Mouse (Mus musculus) stomach, embryonic 14.5 days (tissue): Measurements from ENCODE around the gene 4833423E24Rik. TPM values are rescaled to one million over a fixed set of nuclear protein-coding genes. Genes with fewer than 3 reads are reported as not detected.

Experiments used
- ATAC-seq: fragments of 200-750 bp; cut with Nextera tagmentation; 2 replicates; pipeline ENCODE4 v1.8.0; 2017; ENCODE audit warnings: low read depth, moderate TSS enrichment; ENCODE audit not compliant: insufficient number of reproducible peaks, insufficient read depth, low FRiP score
- H3K27ac ChIP-seq: fragments of 300-500 bp; sonication (generic); 2 replicates; pipeline ENCODE4 v1.5.1; 2014; ENCODE audit warnings: mild to moderate bottlenecking, low read length, moderate library complexity, mixed read lengths
- H3K27me3 ChIP-seq: fragments of 300-500 bp; sonication (generic); 2 replicates; pipeline ENCODE4 v1.6.1; 2014; ENCODE audit warnings: low read length, control low read depth, mixed read lengths; ENCODE audit not compliant: control insufficient read depth, insufficient read depth
- H3K36me3 ChIP-seq: fragments of 300-500 bp; sonication (generic); 2 replicates; pipeline ENCODE4 v1.6.1; 2014; ENCODE audit warnings: mild to moderate bottlenecking, control low read depth, low read length, moderate library complexity, mixed read lengths; ENCODE audit not compliant: control insufficient read depth, insufficient read depth
- H3K4me1 ChIP-seq: fragments of 300-500 bp; sonication (generic); 2 replicates; pipeline ENCODE4 v1.6.1; 2014; ENCODE audit warnings: low read length, control low read depth, mixed read lengths; ENCODE audit not compliant: control insufficient read depth, insufficient read depth
- H3K4me2 ChIP-seq: fragments of 300-500 bp; sonication (generic); replicated peaks from 2 replicates; pipeline ENCODE4 v1.6.1; 2014; ENCODE audit warnings: low read depth, low read length, control low read depth
- H3K4me3 ChIP-seq: fragments of 300-500 bp; sonication (generic); 2 replicates; pipeline ENCODE4 v1.5.1; 2014; ENCODE audit warnings: low read depth, low read length, control low read depth
- H3K9ac ChIP-seq: fragments of 300-500 bp; sonication (generic); replicated peaks from 2 replicates; pipeline ENCODE4 v1.6.1; 2014; ENCODE audit warnings: low read depth, mild to moderate bottlenecking, control low read depth, low read length, moderate library complexity, mixed read lengths
- H3K9me3 ChIP-seq: fragments of 300-500 bp; sonication (generic); 2 replicates; pipeline ENCODE4 v1.6.1; 2016; ENCODE audit warnings: low read depth, low read length, control low read depth; ENCODE audit not compliant: control insufficient read depth
- WGBS: fragments of 180-500 bp; shearing (Covaris S2); extraction: QIAGEN DNeasy Blood & Tissue Kit; methylation state at CpG from one replicate; pipeline ENCODE4 v1.1.7; 2014; 5-methylcytosine and 5-hydroxymethylcytosine counted together
- polyA plus RNA-seq: library from polyadenylated mRNA; unstranded; fragments of >200 nt; fragmentation: Nextera tagmentation; extraction: Ambion mirVana; gene quantifications from 2 replicates; pipeline ENCODE4 v1.2.1, GENCODE M21; 2014

Gene 4833423E24Rik
- polyA plus RNA-seq, 1 experiment from 2014 or later: 3.4 TPM

DNA sequence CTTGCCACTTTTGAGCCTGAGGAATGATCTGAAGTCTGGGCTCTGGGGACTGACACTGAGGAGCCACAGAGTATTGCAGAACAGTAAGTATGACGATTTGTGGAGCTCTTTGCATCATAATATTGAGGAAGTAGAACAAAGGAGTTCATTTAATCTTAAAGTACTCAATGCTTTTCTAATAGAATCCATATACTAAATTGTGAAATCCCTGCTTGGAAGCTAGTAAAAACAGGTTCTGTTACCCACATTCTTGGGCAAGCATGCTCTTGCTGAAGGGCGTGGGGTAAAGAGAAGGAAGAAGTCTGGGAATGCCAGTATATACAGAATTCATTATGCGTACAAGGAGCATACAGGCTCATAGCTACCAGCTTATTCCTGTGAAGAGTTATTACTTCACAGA is 8.4 kb downstream of the 4833423E24Rik start:
- H3K27me3 ChIP-seq: no peaks in the 10 kb centered on the region
- WGBS: 66% methylated on average over 3 of the region's 3 CpGs
- no peak overlapping the region for H3K9ac ChIP-seq
- no peaks in the 10 kb centered on the region for H3K4me1 ChIP-seq
- H3K27ac ChIP-seq: no peak overlapping the region
- H3K36me3 ChIP-seq: no peaks in the 10 kb centered on the region
- ATAC-seq: peak; percentile 37; the same call in 1 of the 2 replicates
- no peak overlapping the region for H3K4me2 ChIP-seq
- no peaks in the 10 kb centered on the region for H3K9me3 ChIP-seq
- H3K4me3 ChIP-seq: no peak overlapping the region

DNA sequence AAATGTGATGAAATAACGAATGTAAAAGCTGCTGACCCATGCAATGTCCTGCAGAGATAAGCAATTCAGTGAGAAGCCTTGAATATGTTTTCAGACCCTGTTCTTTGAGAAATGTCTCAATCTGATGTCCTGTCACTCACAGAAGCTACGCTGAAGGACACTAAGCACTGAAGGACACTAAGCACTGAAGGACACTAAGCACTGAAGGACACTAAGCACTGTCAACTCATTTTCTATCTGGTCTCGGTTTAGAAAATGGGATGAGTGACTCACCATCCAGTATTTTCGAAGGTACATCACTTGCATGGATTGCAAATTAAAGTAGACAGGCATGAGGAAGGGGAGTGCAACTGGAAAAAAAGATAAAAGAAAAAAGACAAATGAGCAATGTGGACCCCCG is 28.4 kb downstream of the 4833423E24Rik start:
- no peak for ATAC-seq

DNA sequence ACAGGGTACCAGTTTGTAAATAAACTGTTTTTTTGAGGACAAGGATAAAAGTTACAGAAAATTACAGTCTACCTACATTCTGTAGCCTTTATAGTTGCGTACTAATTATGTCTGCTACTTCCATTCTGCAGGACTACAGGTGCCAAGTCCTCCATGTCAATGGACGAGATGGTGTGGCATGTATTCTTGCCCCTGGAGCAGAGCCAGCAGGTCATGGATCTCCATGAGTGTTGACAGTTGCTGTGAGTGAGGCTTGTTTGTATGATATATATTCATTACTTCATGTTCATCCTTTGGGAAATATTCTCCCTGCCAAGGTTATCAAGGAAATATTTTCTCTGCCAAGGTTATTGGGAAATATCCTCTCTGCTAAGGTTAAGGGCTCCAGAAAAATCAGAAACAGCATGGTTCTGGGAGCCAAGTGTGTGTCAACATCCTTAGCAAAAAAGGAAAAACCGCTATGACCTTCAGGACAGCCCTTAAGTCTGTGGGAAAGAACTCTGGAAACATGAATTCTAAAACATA is 52.0 kb downstream of the 4833423E24Rik start:
- ATAC-seq: no peak
- H3K9ac ChIP-seq: no peak overlapping the region
- H3K4me2 ChIP-seq: no peak overlapping the region
- WGBS: 76% methylated on average over 3 of the region's 3 CpGs
- no peak overlapping the region for H3K4me3 ChIP-seq
- H3K9me3 ChIP-seq: no peaks in the 10 kb centered on the region
- no peaks in the 10 kb centered on the region for H3K27me3 ChIP-seq
- H3K27ac ChIP-seq: no peak overlapping the region
- H3K36me3 ChIP-seq: no peaks in the 10 kb centered on the region
- H3K4me1 ChIP-seq: no peaks in the 10 kb centered on the region

More for the DNA sequence above, 28.4 kb downstream of the 4833423E24Rik start:
- H3K9me3 ChIP-seq: no peaks in the 10 kb centered on the region
- H3K4me1 ChIP-seq: no peaks in the 10 kb centered on the region
- no peak overlapping the region for H3K27ac ChIP-seq
- H3K27me3 ChIP-seq: no peaks in the 10 kb centered on the region
- WGBS: 78% methylated on average over 5 of the region's 5 CpGs
- H3K9ac ChIP-seq: no peak overlapping the region
- H3K4me2 ChIP-seq: no peak overlapping the region
- no peaks in the 10 kb centered on the region for H3K36me3 ChIP-seq
- no peak overlapping the region for H3K4me3 ChIP-seq

DNA sequence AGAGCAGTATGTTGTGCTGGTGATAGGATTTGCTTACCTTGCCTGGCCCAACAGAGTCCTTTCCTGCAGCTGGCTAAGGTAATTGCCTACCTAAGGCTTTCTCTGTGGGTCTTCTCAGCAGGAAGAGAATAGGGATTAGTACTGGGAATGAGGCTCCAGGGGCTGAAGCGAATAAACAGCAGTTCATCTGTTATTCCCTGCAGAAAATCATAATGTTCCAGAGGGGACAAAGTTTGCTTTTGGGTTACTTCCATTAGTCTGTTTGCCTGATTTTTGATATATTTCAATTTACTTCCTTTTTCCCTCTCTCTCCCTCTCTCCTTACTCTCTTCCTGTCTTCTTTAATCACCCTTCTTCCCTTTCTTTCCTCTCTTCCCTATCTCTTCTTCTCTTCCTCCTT is 75.3 kb downstream of the 4833423E24Rik start, which contains the start of gene Olfr995:
Olfr995 (minus strand) TSS at position 101 of the 400 bp plus-strand sequence.
- Histone ChIP-seq H3K4me1 (no peaks in the 10 kb centered on the region), H3K27me3 (no peaks in the 10 kb centered on the region), H3K27ac (no peak within 1 kb of the TSS), H3K9me3 (no peaks in the 10 kb centered on the region), H3K36me3 (no peaks in the 10 kb centered on the region), H3K4me3 (no peak within 1 kb of the TSS), H3K4me2 (no peak within 1 kb of the TSS), H3K9ac (no peak within 1 kb of the TSS)
- WGBS: 21% methylated on average over 1 of the region's 1 CpGs
- no peak for ATAC-seq

DNA sequence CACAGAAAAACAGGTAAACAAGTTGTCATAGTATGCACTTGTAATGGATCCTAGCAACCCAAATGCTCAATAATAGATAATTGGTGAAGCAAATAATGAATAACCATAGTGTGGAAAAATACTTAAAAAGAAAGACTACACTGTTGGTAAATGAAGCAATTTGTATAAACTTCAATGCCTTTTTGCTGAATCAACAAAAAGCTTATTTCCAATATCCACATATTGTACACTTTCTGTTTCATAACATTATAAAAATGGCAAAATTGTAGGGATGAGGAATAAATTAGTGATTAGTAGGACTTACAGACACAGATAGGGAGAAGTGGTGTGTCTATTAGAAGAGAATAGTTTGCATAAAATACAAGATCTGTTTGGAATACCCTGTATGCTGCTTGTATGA is 76.3 kb downstream of the 4833423E24Rik start:
- H3K27me3 ChIP-seq: no peaks in the 10 kb centered on the region
- H3K36me3 ChIP-seq: no peaks in the 10 kb centered on the region
- no peaks in the 10 kb centered on the region for H3K4me1 ChIP-seq
- H3K4me3 ChIP-seq: no peak overlapping the region
- ATAC-seq: no peak
- H3K9me3 ChIP-seq: no peaks in the 10 kb centered on the region
- H3K27ac ChIP-seq: no peak overlapping the region
- H3K4me2 ChIP-seq: no peak overlapping the region
- no peak overlapping the region for H3K9ac ChIP-seq

DNA sequence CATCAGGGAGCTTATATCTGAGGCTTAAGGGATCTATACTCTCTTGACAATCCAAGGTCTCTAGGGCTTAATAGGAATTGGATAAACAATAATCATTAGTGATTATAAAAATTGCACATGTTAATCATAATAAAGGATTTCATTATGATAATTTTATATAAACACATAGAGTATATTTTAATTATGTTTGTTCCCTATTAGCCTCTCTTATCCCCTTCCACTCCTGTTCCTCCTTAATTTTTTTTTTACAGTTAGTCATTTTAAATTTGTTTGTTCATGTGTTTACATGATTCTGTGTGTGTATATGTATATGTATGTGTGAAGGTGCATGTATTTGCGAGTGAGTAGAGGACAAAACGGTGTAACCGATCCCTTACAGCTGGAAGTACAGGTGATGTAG is 82.5 kb downstream of the 4833423E24Rik start, which contains the start of gene Olfr994:
Olfr994 (minus strand) TSS at position 101 of the 400 bp plus-strand sequence.
- H3K27me3 ChIP-seq: no peaks in the 10 kb centered on the region
- WGBS: 91% methylated on average over 3 of the region's 3 CpGs
- no peak within 1 kb of the TSS for H3K4me2 ChIP-seq
- no peaks in the 10 kb centered on the region for H3K36me3 ChIP-seq
- no peaks in the 10 kb centered on the region for H3K9me3 ChIP-seq
- no peaks in the 10 kb centered on the region for H3K4me1 ChIP-seq
- no peak within 1 kb of the TSS for H3K4me3 ChIP-seq
- no peak within 1 kb of the TSS for H3K9ac ChIP-seq
- no peak for ATAC-seq
- no peak within 1 kb of the TSS for H3K27ac ChIP-seq

Other genes with a start within 250 kb of the 4833423E24Rik start
- not detected in 2 replicates for gene Olfr987, start 179.7 kb downstream of the 4833423E24Rik start, polyA plus RNA-seq
- gene Olfr988, start 155.8 kb downstream of the 4833423E24Rik start, polyA plus RNA-seq: not detected in 2 replicates
- not detected in 2 replicates for gene Olfr992, start 109.6 kb downstream of the 4833423E24Rik start, polyA plus RNA-seq
- gene Olfr993, start 104.1 kb downstream of the 4833423E24Rik start, polyA plus RNA-seq: not detected in 2 replicates
- gene Olfr994, start 82.6 kb downstream of the 4833423E24Rik start, polyA plus RNA-seq: not detected in 2 replicates
- gene Olfr995, start 75.4 kb downstream of the 4833423E24Rik start, polyA plus RNA-seq: not detected in 2 replicates
- not detected in 2 replicates for gene Olfr996, start 60.2 kb upstream of the 4833423E24Rik start, polyA plus RNA-seq
- gene Olfr998, start 69.9 kb upstream of the 4833423E24Rik start, polyA plus RNA-seq: not detected in 2 replicates
- gene Olfr1000, start 92.9 kb upstream of the 4833423E24Rik start, polyA plus RNA-seq: not detected in 2 replicates
- gene Olfr1002, start 131.7 kb upstream of the 4833423E24Rik start, polyA plus RNA-seq: not detected in 2 replicates
- not detected in 2 replicates for gene Olfr154, start 145.4 kb upstream of the 4833423E24Rik start, polyA plus RNA-seq
- gene Olfr1006, start 159.7 kb upstream of the 4833423E24Rik start, polyA plus RNA-seq: not detected in 2 replicates
- gene Olfr1008, start 170.4 kb upstream of the 4833423E24Rik start, polyA plus RNA-seq: not detected in 2 replicates
- gene Olfr1009, start 196.4 kb upstream of the 4833423E24Rik start, polyA plus RNA-seq: not detected in 2 replicates
- not detected in 2 replicates for gene Olfr1012, start 243.7 kb upstream of the 4833423E24Rik start, polyA plus RNA-seq
- gene Olfr1013, start 248.1 kb upstream of the 4833423E24Rik start, polyA plus RNA-seq: not detected in 2 replicates